Mouse (Mus musculus) urinary bladder, adult 2 months (tissue): ENCODE data around the gene Prdx1. TPM values are rescaled to one million over a fixed set of nuclear protein-coding genes. Genes with fewer than 3 reads are reported as not detected.
"Not testable (repeated sequence)": the region's sequence is repeated elsewhere in the genome, so short reads cannot be mapped to it uniquely, and the experiment has no call there.

Source experiments
- DNase-seq: peaks from one replicate; pipeline ENCODE4 v3.0.0; 2022; ENCODE audit warnings: low spot score
- polyA plus RNA-seq: library from polyadenylated mRNA; depleted of rRNA; stranded (reverse); fragments of >200 nt; gene quantifications from 2 replicates; pipeline ENCODE4 v1.2.3, GENCODE M21; 2012; rRNA removed

Gene Prdx1
- 456 and 471 TPM in 2 replicates for polyA plus RNA-seq

DNA sequence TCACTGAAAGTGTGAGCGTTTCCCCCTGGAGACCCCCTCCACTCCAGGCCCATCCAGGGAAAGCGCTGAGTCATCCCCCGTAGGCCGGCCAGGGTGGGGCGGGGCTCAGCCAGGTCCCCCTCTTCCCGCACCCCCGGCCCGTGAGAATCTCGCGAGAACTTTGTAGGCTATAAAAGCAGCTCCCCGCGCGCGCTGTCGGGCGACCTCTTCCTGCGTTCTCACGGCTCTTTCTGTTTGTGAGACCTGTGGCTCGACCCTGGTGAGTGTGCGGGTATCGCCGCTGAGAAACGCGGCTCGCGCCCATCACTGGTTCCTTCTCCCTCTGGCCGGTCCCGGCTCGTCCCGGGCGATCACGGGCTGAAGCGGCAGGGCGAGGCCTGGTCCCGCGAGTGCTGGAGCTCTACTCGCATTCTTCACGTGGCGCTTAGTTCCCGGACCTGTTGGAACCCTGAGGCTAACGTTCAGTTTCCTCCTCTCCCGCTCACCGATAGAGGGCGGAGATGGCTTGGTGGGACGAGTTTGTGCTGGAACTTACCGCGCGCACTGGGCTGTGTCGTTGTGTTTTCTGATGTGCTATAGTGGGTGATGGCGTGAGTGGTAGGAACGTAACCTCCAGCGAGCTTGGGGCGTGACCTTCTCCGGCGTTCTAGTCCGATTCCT is at the start of gene Prdx1:
Gene Prdx1, plus strand, starts transcription at position 143 of the 660 bp plus-strand sequence.
- DNase-seq = peak; percentile 98

DNA sequence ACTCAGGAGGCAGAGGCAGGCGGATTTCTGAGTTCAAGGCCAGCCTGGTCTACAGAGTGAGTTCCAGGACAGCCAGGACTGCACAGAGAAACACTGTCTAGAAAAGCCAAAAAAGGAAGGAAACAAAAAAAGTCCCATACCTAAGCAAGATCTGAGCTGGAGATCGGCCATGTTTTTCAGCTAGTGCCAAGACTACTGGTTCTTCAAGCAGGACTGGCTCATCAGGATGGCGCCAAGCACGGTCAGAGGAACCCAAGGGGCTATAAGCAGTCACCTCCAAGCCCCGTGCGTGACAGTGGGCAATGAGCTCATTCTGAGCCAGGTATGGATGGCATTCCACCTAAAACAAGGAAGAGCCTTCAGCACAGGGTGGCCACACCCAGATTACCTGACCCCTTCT is 46.5 kb upstream of the Prdx1 start:
- no peak for DNase-seq

DNA sequence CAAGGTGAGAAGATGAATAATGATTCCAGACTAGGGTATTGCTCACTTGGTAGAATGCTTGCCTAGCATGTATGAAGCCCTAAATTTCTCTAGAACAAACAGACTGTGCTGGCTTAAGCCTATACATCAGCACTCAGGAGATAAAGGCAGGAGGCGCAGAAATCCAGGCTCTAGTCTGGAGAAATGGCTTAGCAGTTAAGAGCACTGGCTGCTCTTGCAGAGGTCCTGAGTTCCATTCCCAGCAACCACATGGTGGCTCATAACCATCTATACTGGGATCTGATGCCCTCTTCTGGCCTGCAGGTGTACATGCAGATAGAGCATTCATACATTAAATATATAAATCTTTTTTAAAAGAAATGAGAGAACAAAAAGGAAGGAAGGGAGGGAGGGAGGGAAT is 43.3 kb upstream of the Prdx1 start:
- no peak for DNase-seq

DNA sequence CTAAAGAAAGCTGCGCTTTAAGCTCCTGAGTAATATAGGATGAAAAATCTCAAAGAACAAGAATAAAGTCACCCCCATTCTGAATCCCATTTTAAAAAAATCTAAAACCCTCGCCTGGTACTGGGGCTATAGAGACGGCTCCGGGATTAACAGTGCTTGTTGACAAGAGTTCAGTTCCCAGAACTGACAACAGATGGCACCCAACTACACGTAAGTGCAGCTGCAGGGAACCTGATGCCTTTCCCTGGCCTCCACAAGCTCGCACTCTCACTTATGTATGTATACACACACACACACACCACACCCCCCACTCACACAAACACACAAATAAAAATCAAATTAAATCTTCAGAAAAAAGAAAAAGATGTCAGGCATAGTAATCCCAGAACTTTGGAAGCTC is 41.0 kb upstream of the Prdx1 start:
- no peak for DNase-seq

DNA sequence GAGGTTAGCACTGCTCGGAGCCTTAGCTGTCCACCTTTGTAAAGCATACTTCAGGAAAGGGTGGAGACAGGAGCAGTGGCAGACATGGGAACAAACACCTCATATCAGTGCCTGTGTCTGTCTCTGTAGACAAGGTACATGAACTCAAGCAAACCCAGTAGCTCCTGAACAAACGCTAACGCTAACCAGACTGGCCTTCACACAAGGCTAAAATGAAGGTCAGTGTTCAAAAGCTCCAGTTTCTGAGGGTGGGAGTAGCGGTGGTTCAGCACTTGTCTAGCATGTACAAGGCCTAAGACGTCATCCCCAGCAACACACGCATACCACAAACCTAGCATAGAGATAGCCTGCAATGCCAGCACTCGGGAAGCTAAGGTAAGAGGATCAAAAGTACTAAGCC is 39.7 kb upstream of the Prdx1 start:
- no peak for DNase-seq

DNA sequence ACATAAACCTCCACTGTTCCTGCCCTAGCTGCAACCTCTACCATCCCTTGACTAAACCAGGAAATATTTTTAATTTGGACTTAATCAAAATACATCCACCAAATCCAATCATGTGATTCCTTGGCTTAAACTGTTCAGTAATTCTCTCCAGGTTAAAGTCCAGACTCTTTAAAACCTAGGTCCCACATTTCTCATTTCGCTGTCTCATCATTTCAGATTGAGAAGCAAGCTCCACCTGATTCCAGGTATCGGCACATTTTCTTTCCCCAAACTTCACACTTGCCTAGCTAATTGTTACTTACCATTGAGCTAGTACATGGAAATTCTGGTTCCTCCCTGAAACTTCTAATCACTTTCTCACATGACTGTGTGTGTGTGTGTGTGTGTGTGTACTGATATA is 35.9 kb upstream of the Prdx1 start:
- DNase-seq = no peak

DNA sequence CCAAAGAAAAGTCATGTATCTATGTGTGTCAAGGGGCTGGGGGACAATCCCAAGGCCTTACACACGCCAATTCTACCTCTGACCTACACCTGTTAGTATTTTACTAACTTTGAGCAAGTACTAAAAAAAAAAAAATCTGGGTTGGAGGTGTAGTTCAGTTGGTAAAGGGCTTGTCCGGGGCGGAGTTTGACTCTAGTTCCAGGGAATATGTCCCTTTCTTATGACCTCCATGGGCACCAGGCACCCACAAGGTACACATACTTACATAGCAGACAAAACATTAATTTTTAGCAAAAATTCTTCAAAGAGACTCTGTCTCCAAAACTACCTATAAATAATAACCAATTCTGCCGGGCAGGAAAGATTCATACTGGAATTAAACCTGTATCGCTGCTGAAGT is 35.0 kb upstream of the Prdx1 start:
- DNase-seq = no peak

DNA sequence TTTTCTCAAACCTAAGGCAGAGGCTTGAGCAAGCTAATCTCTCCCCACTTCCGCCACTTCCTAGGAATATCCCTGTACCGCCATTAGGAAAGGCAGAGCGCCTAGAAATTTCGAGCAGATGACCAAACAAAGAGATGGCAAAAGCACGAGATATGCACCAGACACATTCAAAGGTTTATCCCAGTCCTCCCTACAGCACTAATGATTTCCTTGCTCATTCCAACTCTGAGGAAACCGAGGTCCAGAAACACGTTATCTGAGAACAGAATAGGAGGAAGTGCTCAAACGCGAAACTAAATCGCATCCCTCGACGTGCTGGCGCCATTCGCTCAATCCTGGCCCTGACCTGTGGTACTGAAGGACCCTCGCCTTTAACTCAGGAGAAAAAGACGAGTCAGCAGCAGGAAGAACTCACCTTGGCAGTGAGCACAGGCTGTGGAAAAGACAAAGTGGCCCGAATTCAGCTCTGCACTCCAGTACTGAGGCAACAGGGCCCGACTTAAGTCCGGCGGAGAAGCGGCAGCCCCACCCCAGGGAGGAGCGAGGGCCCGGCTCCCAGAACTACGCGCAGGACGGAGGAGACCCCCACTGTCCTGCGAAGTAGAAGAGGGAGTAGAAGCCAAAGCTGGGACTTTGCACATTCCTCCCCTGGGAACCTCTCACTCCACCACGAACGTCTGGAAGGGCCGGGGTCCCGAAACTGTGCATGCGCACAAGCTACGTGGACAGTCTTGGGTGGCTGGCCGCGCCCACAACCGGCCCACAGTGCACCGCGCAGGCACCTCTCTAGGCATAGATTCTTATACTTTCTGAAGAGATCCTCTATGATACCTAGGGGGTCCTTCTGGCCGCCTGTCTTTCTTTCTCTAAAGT is 34.2 kb upstream of the Prdx1 start, which contains the start of gene Akr1a1:
Gene Akr1a1, minus strand, starts transcription at position 757 of the 873 bp plus-strand sequence.
- peak; percentile 90 for DNase-seq

DNA sequence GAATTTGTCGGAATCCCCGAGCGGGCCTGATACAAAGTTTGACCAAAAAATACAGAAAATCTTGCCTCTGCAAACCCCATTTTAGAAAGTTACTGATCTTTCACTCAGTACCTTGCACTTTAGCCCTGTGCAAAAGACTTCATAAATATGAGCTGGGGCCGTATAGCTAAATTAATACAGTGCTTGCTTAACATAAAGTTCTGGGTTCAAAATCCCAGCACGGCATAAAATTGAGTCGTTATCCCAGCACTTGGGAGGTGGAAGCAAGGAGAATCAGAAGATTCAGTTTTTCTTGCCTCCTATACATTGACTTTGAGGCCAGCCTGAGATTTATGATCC is 33.6 kb upstream of the Prdx1 start:
- DNase-seq = no peak

DNA sequence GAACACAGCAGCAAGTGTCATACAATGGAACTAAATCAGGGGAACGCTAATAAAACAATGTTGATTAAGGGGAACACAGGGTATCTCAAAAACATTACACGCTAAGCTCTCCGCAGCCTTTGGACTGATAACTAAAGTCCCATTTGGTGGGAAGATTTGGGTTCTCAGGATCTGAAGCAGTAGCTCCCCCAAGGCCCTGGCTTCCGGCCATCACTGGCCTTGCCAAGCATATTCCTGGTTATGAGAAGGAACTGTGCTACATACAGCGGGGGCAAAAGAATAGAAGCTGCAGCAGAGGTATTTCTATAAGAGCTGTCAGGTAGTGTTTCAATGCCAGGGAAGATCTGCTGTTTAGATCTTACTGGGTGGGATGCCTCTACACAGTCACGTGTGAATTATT is 32.1 kb upstream of the Prdx1 start:
- DNase-seq = no peak

DNA sequence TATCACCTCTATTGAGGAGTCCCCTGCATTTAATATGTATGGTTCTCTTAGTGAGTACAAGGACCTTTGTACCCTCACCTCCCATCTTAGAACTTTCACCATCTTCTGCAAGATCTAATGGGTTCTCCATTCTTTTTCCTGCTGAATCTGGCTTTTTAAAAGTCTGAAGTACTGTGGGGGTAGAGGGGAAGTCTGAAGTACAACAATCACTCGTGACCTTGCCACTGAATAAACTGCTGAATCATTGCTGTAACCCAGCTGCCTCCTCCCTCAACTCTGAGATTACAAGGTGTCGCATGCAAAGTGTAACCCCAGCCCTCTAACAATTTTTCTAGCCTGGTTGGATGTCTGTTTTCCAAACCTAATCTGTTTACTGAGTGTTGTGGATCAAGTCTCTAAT is 30.2 kb upstream of the Prdx1 start:
- no peak for DNase-seq

DNA sequence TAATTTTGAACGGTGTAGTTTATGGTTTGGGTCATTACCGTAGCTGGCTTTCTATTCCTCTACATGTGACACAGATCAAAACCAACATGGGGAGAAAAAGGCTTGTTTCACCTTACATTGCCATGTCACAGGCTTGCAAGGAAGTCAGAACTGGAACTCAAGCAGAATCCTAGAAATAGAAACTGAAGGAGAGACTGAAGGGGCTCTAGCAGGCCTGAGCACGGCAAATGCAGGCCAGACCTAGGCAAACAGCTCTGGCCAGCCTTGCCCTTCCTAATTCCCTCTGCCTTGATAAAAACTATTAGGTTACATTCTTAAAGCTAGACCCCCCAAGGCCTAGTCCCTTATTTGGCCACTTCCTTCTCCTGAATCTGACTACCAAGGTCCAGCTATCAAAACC is 29.7 kb upstream of the Prdx1 start:
- DNase-seq = no peak

DNA sequence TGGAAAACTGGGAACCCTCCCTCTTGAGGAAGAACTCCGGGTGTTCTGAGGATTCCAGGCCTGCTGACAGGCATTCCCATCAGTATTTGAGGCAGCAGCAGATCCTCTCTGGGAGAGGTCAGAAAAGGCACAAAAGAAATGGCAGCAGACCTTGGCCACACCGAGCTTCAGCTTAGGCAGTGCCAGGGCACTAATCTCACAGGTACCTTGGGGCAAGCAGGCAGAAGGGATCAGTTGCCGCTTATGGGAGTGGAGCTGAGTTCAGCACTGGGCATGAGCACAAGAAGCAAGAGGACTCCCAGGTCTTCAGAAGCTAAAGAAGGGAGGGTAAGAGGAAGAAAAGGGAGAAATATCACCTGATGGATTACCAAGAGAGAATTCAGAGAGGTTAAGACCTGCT is 27.4 kb upstream of the Prdx1 start:
- no peak for DNase-seq

DNA sequence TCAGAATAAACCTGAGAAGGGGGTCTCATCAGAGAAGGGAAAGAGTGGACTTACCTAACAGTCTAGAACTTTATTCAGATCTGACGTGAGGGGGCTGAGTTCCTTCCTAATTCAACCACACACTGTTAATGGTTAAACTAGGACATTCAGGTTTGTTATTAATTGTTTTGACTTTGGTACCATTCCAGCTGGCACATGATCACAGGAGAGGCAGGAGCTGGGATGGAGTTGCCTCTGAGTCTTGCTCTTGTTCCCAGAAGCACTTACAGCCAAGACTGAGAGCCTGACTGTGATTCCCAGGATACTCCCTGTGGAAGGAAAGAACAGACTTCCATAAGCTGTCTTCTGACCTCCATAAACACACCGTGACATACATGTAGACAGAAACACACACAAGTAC is 25.9 kb upstream of the Prdx1 start:
- DNase-seq = no peak

DNA sequence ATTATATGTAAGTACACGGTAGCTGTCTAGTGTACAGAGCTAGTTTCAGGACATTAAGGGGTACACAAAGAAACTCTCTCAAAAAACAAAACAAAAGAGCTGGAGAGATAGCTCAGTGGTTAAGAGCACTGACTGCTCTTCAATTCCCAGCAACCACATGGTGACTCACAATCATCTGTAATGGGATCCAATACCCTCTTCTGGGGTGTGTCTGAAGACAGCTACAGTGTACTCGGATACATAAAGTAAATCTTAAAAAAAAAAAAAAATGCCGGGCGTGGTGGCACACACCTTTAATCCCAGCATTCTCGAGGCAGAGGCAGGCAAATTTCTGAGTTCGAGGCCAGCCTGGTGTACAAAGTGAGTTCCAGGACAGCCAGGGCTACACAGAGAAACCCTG is 25.4 kb upstream of the Prdx1 start:
- DNase-seq = not testable (repeated sequence)

DNA sequence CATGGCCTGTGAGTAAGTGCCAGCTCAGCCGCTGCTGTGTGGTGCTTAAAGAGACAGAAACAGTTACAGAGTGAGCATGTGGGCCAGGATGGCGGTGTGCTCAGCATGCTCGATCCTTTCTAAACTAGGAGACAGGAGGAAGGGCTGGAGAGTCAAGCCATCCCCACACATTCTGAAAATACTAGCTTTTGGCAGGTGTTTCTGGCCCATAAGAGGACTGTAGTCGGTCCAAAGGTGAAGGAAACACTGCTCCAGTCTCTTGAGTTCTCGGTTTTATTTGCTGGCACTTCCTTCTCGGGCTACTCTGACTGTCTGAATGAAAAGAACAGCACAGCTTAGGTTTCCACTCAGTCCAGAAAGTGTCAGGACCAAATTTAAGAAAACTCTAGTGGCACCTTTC is 24.5 kb upstream of the Prdx1 start:
- DNase-seq = no peak

DNA sequence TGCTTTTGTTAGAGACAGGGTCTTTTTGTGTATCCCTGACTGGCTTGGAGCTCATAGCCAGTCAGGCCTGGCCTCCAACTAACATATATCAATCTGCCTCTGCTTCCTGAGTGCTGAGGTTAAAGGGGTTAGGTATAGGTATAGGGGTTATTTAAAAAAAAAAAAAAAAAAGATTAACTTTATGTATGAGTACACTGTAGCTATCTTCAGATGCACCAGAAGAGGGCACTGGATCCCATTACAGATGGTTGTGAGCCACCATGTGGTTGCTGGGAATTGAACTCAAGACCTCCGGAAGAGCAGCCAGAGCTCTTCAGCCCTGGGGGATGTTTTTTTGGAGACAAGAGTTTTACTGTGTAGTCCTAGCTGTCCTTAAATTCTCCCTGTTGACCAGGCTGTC is 23.3 kb upstream of the Prdx1 start:
- no peak for DNase-seq

DNA sequence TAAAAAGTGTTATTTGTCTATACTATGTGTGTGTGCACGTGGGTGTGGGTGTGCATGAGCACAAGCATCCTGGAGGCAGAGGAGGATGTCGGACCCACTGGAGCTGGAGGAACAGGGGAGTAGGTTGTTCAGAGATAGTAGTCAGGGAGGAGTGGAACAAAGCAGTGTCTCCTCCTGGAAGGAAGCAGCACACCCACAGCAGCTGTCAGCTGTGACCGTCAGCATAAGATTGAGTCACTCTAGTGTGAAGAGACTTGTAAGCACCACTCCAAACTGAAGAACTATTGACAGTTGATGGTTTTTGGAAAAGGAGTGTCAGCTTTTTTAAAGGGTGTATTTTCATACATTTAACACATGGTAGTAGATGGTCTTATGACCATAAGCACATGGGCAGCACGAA is 18.7 kb upstream of the Prdx1 start:
- DNase-seq = no peak

DNA sequence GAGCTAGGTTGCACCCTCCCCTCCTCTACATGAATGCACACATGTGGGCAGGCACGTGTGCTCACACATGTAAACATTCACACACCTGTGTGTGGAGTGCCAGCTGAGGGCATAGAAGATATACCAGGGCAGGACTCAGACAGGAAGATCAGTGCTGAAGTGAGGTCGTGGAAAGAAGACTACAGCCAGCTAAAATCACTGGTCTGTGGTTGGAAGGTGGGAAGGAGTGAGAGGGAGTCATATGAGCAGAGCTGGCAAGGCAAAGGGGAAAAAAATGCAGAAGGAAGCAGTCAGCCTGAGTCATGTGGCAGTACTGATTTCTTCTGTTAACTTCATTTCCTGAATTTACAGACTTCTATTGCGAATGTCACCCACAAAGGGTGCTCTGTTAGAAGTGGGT is 17.2 kb upstream of the Prdx1 start:
- no peak for DNase-seq

DNA sequence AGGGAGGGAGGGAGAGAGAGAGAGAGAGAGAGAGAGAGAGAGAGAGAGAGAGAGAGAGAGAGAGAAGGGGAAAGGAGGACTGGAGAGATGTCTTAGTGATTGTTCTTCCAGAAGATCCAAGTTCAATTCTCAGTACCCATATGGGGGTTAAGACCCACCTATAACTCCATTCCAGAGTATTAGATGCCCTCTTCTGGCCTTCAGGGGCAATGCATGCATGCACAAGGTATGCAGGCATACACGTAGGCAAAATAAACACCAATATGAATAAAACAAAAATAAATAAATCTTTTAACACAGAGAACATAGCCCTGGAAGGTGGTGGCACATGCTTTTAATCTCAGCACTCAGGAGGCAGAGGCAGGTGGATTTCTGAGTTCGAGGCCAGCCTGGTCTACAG is 16.1 kb upstream of the Prdx1 start:
- DNase-seq = no peak

DNA sequence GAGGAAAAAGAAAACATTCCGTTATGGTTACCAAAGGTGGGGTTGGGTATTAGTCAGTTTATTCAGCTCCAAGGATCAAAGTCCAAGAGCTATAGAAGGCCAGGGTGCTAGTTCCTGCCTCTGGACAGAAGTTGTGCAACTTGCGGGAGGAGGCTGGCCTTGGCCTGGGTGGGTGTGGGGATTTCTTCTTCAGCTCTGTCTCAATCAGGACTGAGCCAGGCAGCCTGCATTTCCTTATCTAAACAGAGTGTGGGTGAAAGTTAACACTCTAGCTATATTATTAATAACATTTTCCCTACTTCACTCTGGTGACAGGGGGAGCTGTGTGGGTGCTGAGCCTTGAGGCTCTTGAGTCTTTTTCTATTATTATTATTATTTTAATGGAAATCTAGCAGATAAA is 12.6 kb upstream of the Prdx1 start:
- no peak for DNase-seq

DNA sequence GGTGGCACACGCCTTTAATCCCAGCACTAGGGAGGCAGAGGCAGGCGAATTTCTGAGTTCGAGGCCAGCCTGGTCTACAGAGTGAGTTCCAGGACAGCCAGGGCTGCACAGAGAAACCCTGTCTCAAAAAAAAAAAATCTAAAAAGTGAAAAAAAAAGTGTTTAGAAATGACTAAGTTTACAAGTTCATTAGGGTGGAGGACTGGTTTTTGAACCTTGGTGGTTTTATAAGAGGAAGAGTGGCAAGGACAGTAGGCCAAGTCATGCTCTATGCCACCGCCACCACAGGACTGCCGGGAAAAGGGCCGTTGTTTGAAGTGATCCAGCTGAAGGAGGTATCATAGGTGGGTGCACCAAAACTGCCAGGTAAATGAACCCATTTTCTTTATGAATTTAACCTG is 10.6 kb upstream of the Prdx1 start:
- not testable (repeated sequence) for DNase-seq

DNA sequence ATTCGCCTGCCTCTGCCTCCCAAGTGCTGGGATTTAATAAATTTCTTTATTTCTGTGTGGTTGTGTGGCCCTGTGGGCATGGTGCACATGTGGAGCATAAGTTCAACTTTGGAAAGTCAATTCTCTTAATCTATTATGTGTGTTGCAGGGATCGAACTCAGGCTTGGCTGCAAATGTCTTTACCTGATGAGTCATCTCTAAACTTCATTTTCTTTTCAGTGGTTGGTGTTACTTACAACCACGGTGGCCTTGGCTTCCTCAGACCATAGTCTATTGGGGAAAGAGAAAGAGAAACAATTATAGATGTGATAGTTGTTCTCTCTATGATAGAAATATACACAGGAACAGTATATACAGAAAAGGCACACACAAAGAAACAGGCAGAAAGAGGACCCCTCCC is 9.3 kb upstream of the Prdx1 start:
- no peak for DNase-seq

DNA sequence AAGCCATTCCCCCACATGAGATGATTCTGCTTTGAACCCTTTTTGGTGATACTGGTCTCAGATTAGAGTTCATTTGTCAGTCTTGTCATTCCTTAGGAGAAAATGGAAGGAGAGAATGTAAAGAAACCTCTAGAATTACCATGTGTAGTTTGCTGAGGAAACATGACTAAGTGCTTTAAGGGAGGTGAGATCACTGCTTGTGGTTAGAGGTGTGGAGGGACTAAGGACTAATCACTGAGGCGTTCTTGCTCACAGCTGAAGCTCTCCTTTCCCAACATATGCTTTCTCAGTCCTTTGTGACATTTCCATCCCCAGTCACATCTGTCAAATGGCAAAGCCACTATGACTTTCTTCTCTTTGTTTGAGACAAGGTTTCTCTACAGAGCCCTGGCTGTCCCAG is 7.5 kb upstream of the Prdx1 start:
- no peak for DNase-seq
